Mouse (Mus musculus) thymus, postnatal 4 days (tissue): ENCODE measurements at regions not wholly inside any gene's neighbourhood (a gene's known extent, or its start where the extent isn't known, plus 50 kb on each side); places are given as distances from the start of the nearest gene placed in this dataset.

ENCODE experiments used
- DNase-seq: peaks from one replicate; pipeline ENCODE4 v3.0.0; 2021

DNA sequence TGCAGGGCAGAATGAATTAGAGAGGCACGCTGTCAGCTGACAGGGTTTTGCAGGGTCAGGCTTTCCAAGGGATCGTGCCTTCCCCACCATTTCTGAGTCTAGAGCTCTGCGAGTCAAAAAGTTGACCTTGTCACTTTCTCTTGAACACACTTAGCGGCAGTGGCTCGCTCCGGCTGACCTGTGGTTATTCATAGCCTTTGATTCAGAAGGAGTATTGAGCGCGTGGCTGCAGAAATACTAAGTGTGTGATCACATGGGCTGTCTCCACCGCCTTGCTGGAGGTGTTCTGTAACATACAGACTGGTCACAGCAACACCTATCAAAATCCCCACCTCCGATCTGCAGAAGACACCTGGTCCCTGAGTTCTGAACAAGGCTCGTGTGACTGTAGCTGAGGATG lies 252.9 kb downstream of the Uaca start:
- no peak for DNase-seq

DNA sequence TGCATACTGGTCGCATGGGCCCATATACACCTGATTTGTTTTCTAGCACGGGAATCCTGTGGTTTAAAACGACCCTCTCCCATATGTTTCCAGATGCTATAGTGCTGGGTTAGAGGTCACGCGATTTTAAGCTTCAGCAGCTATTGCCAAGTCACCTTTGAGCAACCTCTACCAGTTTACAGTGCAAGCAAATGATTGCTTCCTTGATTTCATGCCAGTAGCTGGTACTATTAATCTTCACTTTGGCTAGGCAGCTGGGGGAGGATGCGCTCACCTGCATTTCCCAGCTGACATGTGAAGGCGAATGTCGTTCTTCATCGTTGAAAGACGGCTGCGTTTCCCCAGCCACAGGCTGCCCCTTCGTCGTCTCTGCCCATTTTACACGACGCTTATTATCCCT lies 254.2 kb downstream of the Uaca start:
- DNase-seq: no peak

DNA sequence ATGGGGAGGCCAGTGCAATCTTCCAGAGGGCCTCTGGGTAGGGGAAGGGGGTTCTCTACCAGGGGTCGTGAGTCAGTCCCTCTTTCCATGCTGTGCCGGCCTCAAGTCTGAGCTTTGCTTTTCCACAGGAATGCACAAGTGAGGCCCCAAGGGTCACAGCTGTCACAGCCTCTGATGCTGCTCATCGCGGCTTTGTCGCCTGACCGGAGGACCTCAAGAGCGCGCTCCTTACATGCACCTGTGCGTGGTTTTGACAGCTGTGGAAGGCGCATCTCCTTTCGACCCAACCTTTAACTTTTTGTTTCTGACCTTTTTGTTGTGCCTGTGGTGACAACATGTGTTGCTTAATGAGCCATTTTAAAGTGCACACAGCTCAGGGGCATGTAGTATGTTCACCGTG lies 258.3 kb downstream of the Uaca start:
- DNase-seq: peak; percentile 60

DNA sequence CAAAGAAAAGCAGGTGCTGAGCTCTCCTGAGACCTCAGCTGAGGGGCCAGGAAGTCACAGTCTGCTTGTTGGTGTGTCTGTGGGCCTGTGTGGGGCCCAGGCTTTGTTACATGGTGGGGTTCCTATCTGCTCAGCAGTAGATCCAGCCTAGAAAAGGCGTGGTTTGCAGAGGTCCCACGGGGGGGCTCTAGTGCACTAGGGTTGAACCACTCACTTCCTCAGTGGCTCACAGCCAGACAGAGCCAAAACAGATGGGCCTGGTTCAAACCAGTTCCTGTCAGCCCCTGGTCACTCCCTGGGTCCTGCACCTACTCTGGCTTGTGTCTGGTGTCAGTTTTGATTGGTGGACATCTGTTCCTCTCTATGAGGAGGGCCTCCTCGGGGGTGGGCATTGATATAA lies 260.1 kb downstream of the Uaca start:
- DNase-seq: peak; percentile 87

DNA sequence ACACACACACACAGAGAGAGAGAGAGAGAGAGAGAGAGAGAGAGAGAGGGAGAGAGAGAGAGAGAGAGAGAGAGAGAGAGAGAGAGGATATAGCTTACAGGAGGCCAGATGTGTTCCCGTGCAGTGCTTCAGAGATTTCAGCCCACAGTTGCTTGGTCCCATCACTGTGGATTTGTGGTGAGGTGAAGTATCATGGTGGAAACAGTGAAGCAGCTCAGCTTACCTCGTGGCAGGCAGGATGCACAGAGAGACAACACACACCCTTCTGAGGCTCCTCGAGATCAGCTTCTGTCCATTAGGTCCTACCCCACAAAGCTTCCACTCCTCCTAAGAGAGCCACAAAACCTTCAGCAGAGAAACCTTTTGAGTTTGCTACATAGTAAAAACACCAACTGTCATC lies 261.1 kb downstream of the Uaca start:
- DNase-seq: peak; percentile 40

DNA sequence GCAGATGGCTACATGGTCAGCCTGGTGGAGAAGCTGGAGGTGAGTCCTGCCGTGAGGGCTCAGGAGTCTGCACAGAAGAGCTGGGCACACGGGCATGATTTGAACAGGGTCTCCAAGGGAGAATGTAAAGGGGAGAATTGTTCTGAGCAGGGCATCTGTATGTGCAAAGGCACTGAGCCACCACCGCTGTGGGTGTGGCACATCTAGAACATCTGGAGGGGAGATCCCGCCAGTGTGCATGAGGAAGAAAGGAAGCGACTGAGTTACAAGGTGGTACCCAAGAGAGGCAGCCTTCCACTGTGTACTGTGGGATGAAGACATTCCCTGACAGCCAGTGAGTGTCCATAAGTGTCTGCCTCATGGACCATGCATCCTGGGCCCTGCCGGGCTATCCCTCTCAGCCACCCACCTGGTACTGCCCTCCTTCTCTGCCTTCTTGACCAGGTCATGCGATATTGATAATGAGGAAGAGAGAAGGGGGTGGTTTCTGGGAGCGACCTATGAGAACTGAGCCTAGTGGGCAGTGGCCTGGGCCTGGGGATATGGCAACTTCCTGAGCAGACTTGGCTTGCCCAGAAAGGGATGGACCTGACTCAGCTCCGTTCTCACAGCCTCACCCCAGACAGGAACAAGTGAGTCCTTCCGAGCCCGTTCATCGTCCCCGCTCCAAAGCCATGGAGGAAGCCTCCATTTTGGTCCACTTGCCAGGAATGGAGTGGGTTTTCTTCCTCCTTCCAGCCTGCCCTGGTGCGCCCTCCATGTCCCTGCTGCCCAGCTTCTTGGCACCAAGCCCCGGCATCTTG lies 261.8 kb downstream of the Uaca start:
- DNase-seq: peak; percentile 63

DNA sequence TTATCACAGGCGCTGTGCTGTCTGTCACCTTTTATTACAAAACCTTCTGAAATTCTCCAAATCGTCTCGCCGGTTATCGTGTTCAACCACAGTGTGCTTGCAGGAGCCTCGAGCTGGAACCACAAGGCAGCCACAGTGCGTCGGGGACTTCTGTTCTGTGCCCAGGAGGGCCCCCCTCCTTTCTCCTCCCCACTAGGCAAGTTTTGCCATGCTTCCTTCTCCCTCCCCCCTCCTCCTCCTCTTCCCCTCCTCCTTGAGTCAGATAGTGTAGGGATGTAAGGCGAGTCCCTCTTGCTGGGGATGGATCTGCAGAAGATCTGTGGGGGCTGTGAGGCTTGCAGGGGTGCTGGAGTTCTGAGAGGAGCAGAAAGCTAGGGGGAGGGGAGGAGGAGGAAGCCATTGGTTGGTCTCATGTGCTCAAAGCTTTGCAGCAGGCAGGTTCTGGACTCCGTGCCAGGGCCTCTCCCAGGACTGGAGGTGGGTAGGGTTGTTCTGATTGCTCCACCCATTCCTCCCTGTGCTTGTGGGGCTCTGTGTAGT lies 262.5 kb downstream of the Uaca start:
- peak; percentile 76 for DNase-seq

DNA sequence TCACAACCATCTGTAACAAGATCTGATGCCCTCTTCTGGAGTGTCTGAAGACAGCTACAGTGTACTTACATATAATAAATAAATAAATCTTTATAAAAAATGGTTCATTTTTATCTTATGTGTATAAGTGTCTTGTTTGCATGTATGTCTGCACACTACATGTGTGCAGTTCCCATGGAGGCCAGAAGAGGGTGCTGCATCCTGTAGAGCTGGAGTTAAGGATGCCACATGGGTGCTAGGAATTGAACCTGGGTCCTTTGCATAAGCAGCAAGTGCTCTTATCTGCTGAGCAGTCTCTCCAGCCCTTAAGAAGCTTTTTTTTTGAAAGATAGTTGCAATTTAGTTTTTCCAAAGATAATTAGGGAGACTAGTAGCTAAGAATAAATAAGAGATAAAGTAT lies 264.9 kb downstream of the Uaca start:
- no peak for DNase-seq

DNA sequence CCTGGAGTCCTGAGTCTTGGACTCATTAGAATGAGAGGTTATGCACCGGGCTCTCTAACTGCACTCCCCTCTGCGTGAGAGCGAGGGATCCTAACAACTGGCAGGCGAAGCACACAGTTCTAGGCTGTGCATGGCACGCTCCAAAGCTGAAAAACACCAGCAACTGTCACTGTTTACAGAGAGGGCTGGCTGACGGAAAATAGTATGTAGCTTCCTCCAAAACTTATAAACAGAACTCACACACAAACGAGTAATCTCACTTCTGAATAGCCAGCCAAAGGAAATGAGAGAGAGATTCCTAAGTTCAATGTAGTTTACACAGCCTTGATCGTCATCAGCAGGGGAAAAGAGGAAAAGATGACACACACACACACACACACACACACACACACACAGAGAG lies 266.6 kb downstream of the Uaca start:
- no peak for DNase-seq

DNA sequence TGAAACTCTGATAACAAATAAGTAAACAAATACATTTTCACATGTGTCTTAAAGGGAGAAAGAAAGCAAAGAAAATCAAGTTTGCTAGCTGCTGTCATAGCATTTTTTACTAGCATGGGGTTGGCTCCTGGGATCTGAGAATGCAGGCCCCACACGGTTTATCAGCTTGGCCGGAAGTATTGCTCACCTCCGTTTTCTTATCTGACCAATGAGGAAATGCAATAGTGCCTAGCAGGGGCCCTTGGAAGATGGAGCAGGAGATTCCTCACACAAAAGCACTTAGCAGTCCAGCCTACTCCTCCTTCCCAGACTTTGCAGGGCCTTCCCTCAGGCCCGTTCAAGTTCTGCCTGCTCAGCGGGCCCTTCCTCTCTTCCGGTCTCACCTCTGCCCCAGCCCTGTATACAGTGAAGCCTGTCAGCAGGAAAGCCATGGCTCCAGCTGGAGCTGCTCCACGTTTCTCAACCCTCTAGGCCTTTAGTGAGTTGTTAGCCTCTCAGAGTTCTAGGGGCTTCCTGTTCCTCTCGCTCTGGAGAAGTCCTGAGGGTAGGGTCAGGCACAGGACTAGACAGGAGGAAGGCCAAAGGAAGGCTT lies 270.5 kb downstream of the Uaca start:
- DNase-seq: no peak

DNA sequence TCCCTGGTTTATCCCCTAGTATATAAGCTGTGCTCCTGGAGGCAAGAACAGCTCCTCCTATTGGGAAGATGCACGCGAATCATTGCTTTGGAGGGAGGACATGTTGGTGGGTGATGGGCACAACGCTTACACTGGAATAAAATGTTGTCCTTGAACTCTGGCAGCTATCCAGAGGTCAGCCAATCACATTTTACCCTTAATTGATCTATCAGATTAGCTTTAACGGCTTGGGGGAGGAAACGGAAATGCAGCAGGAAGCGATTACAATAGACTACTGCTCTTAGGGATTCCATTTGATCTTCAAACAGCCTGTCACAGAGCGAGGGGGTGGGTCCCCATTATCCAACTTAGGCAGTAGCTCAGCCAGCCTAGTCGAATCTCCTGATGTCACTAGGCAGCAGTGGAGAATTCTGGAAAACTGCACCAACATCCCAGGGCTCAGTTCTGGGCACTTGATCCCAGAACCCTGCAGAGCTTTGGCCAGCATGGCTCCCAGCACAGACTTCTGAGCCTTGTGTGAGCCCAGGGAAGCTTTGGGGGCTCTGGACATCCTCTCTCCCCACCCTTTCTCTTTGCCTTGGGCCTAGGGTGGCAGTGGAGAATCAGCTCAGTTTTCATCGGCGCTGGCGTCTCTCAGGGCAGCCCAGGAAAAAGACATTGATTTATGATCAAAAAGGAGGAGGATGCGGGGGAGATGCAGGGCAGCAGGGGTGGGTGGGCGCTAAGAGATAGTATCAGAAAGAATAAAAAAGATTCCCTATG lies 275.4 kb downstream of the Uaca start:
- no peak for DNase-seq

DNA sequence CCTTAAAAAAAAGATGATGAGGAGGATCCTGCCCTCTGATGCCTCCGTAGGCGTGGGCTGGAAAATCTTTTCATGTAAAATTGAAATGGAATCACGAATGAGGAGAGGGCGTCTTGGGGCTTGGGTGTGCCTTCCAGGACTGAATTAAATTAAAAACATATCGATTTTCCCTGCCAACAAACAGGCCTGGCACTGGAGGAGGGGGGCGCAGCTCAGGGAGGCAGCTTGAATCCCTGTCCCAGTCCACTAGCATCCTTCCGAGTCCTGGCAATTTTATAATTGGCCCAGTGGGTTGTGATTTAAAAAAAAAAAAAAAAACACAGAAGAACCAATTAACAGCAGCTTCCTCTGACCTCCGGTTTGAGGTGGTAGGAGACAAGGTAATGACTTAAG lies 276.0 kb downstream of the Uaca start:
- DNase-seq: no peak

DNA sequence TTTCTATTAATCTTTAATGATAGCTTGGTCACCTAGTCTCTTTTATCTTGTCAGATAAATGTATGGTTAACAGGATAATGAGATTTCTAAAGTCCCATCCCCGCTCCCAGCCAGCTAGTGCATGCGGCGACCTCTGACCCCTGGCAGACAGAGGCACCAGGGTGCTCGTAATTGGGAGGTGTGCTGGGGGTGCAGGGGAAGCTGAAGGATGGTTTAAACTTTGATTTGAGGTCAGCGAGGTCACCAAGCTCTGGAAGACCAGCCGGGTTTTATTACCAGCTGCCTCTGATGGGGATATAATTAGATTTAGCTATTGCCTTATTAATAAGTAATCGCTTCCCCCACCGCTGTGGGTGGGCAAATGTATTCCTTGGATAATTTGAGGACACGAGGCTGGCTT lies 276.5 kb downstream of the Uaca start:
- no peak for DNase-seq

DNA sequence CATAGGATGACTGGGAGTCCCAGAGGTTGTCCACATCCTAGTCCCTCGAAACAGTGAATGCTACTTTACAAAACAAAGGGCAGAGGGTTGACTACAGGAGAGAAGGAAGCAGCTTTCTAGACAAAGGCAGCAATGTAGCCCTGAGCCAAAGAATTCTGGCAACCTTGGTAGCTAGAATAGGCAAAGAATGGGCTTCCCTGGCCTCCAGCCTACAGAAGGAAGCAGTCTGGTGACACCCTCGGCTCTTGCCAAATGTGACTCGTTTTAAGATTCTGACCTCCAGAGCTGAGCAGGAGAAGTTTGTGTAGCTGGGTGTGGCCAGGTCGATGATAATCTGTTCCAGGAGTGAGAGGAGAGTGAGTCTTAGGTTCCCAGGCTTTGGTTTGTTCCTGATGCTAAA lies 279.1 kb downstream of the Uaca start:
- DNase-seq: no peak

DNA sequence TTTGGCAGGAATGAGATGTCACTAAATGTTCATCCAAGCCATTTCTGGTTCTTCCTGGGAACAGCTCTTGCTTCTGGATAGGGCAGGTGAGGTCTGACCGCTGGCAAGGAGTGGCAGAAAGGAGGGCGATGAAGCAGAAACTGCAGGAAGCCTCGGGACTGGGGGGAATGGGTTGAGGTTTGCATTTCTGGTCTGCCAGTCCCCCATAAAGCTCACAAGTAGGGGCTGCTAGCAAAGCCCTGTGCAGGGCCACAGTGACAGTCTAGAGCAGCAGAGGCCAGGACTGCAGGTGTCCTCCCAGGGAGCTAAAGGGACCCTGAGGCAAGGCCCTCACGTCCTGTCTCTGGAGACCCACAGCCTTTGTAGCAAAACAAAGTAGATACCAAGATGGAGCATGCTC lies 280.7 kb downstream of the Uaca start:
- DNase-seq: peak; percentile 54

DNA sequence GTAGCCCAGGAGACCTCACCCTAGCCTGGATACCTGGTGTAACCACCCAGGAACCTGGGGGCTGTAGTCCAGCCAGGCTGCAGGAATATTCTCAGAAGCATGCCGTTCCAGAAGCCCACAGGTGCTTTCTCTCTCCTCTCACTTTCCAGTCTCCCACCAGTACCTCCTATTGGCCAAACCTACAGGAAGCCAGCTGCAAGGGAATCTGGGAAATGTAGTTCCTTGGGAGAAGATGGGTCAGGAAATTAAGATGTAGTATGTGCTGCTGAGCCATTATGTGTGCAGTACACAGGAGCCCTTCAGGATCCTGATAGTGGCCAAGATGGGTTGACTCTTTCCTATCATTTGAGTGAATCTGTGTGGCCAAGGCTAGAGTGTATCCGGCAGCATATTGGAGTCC lies 282.8 kb downstream of the Uaca start:
- no peak for DNase-seq

DNA sequence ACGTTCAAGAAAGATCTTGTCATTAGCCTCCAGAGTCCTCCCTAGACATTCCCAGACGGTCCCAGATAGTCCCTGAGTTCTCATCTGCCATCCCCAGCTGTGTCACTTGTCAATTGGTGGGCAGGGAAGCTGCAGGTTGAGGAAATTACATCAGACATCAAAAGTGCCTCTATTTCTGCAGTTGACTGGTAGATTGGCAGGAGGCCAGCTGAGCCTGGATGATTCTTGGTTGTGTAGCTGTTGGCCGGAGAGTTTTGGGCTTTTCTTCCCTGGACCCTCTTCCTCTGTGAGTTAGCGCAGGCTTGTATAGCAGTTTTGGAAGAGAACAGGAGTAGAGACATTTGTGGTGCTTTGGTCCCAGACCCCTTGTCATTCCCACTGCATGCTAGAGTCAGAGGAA lies 283.5 kb downstream of the Uaca start:
- no peak for DNase-seq

DNA sequence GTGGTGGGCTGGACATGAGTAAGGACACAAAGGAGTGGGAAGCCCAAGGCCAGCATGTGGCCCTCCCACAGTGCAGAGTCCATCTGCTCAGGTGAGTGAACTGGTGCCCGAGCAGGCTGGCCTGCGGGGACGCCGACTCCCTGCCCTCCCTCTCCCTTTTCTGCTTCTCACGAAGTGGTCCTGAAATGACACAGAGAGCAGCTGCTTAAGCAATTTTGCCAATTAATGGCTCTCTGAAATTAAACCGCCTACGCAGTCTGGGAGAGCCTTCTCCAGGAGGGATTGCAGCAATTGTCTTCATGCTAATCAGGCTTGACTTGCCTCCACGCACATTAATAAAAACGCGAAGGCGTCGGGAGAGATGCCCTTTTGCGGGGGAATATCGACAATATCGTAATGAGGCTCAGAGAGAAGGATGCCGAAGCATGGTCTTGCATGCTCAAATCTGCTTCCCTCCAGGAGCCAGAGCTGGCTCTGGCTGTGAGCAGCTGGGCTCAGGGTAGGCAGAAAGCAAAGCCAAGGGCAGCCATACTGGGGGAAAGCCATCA lies 287.2 kb downstream of the Uaca start:
- no peak for DNase-seq

DNA sequence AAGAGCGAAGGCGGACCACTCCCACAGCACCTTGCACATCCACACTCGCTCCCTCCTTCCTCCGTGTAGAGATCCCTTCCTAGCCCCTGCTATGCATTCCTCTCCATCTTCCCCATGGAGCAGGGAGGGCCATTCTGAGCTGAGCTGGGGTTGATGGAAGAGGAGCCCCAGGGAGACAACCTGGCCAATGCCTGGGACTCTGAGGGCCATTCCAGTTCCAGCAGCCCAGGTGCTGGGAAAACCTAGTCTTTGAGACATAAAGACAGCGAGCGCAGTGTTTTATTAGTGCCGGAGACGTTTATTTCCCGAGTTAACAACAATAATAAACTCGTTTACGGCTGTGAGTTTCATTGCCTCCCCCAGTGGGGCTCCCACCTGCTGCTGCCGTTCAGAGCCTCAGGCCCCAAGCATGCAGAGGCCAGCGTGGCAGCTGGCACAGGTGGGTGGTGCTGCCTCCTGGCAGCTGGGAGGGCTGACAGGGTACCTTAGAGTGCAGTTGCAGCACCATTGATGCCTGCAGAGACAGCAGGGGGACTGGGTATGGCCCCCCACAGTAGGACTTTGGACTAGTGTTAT lies 287.4 kb upstream of the Tle3 start:
- peak; percentile 75 for DNase-seq

DNA sequence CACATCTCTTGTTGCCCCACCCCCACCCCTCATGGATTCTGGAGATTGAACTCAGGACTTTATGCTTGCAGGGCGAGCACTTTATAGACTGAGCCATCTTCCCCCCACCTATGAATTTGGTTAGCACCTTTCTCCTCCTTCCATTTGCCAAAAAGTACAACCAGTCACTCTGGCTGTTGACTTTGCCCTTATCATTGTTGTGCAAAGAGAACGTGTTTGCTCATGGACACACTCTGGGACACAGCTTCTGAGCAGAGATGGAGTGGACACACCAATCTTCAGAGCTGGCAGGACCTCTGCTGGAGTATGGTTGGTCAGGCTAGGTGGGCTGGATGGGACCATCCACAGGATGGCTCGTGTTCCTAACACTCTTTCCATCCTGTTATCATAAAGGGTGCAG lies 285.1 kb upstream of the Tle3 start:
- no peak for DNase-seq

DNA sequence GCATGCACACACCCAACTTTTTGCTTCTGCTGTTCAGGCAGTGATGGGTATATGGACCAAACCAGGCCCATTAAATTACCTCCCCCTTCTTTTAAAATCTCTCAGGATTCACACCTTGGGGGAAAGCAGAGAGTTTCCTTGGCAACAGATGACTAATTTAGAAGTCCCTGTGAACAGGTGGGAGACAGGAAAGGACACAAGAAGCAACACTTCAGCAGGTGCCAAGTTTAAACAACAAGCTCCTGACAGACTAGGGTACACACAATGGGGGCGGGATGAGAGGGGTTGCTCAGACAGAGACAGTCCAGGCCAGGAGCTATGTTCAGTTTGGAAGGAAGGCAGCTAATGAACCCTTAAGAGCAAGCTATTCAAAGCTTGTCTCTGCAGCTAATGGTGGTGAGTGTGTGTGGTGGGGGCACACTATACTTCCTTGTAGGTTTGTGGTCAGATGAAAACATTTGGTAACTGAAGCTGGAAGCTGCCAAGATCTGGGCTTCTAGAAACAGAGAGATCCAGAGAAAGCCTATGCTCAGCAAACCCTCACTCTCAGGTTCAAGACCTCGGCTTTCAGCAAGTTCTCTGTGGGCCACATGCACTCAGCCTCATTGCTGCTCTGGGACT lies 283.0 kb upstream of the Tle3 start:
- DNase-seq: no peak

DNA sequence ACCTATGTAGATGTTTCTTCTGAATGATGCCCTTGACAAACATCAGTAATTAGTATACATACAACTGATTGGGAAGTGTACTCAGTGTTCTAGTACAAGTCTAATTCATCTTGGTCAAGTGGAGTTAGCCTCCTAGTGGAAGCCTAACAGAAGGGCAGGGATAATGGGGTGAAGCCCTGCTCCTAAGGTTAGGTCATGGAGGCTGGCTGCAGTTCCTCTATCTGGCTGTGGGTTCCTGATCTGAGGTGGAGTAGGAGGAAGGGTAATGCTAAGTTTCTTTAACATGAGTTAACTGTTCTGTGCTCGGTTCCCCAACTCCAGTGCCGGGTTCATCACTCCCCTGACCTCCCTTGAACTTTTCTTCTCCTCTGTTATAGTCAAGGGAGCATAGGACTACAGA lies 281.1 kb upstream of the Tle3 start:
- DNase-seq: no peak
